Mouse (Mus musculus): Measurements from ENCODE around the gene Mtfp1. TPM values are rescaled to one million over a fixed set of nuclear protein-coding genes. Genes with fewer than 3 reads are reported as not detected.

The Mtfp1 gene
- 152 TPM for polyA plus RNA-seq (2014; fragmentation: Illumina TruSeq; extraction: RNeasy Lipid Tissue Mini Kit (QIAGEN cat#74804); ENCODE audit: low read depth, low replicate concordance)

GRCm38 (mm10) chr11:4095171-4096053, at the start of gene Mtfp1:
Mtfp1 (minus strand) TSS chr11:4095445.

GRCm38 (mm10) chr11:4134986-4135935, 40.0 kb upstream of the Mtfp1 start, which contains the start of gene Rnf215:
Rnf215 (plus strand) TSS chr11:4135202.

GRCm38 (mm10) chr11:4122742-4123579, 27.7 kb upstream of the Mtfp1 start, which contains the start of gene Sec14l2:
Sec14l2 (minus strand) TSS chr11:4123415.

GRCm38 (mm10) chr11:4064627-4065122, 30.6 kb downstream of the Mtfp1 start, which contains the start of gene Sec14l3:
Sec14l3 (plus strand) TSS chr11:4064841.

Other genes starting within 250 kb of the Mtfp1 start
- 17.2 TPM for gene Osbp2, start 231.5 kb downstream of the Mtfp1 start, polyA plus RNA-seq (2014; fragmentation: Illumina TruSeq; extraction: RNeasy Lipid Tissue Mini Kit (QIAGEN cat#74804); ENCODE audit: low read depth, low replicate concordance)
- 0.45 TPM for gene 4921536K21Rik, start 200.3 kb downstream of the Mtfp1 start, polyA plus RNA-seq (2014; fragmentation: Illumina TruSeq; extraction: RNeasy Lipid Tissue Mini Kit (QIAGEN cat#74804); ENCODE audit: low read depth, low replicate concordance)
- 36.9 TPM for gene Dusp18, start 200.2 kb downstream of the Mtfp1 start, polyA plus RNA-seq (2014; fragmentation: Illumina TruSeq; extraction: RNeasy Lipid Tissue Mini Kit (QIAGEN cat#74804); ENCODE audit: low read depth, low replicate concordance)
- 4.1 TPM for gene Slc35e4, start 180.8 kb downstream of the Mtfp1 start, polyA plus RNA-seq (2014; fragmentation: Illumina TruSeq; extraction: RNeasy Lipid Tissue Mini Kit (QIAGEN cat#74804); ENCODE audit: low read depth, low replicate concordance)
- gene Tcn2, start 163.3 kb downstream of the Mtfp1 start, polyA plus RNA-seq (2014; fragmentation: Illumina TruSeq; extraction: RNeasy Lipid Tissue Mini Kit (QIAGEN cat#74804); ENCODE audit: low read depth, low replicate concordance), result 54.6 TPM
- 24.7 TPM for gene Pes1, start 131.5 kb downstream of the Mtfp1 start, polyA plus RNA-seq (2014; fragmentation: Illumina TruSeq; extraction: RNeasy Lipid Tissue Mini Kit (QIAGEN cat#74804); ENCODE audit: low read depth, low replicate concordance)
- not detected for gene 4930556J24Rik, start 118.7 kb downstream of the Mtfp1 start, polyA plus RNA-seq (2014; fragmentation: Illumina TruSeq; extraction: RNeasy Lipid Tissue Mini Kit (QIAGEN cat#74804); ENCODE audit: low read depth, low replicate concordance)
- gene Gal3st1, start 111.8 kb downstream of the Mtfp1 start, polyA plus RNA-seq (2014; fragmentation: Illumina TruSeq; extraction: RNeasy Lipid Tissue Mini Kit (QIAGEN cat#74804); ENCODE audit: low read depth, low replicate concordance), result not detected
- 0.29 TPM for gene Sec14l4, start 64.0 kb downstream of the Mtfp1 start, polyA plus RNA-seq (2014; fragmentation: Illumina TruSeq; extraction: RNeasy Lipid Tissue Mini Kit (QIAGEN cat#74804); ENCODE audit: low read depth, low replicate concordance)
- gene Sec14l3, start 30.6 kb downstream of the Mtfp1 start, polyA plus RNA-seq (2014; fragmentation: Illumina TruSeq; extraction: RNeasy Lipid Tissue Mini Kit (QIAGEN cat#74804); ENCODE audit: low read depth, low replicate concordance), result not detected
- gene Sec14l2, start 28.0 kb upstream of the Mtfp1 start, polyA plus RNA-seq (2014; fragmentation: Illumina TruSeq; extraction: RNeasy Lipid Tissue Mini Kit (QIAGEN cat#74804); ENCODE audit: low read depth, low replicate concordance), result 0.71 TPM
- gene Rnf215, start 39.8 kb upstream of the Mtfp1 start, polyA plus RNA-seq (2014; fragmentation: Illumina TruSeq; extraction: RNeasy Lipid Tissue Mini Kit (QIAGEN cat#74804); ENCODE audit: low read depth, low replicate concordance), result 19.4 TPM
- gene Ccdc157, start 64.8 kb upstream of the Mtfp1 start, polyA plus RNA-seq (2014; fragmentation: Illumina TruSeq; extraction: RNeasy Lipid Tissue Mini Kit (QIAGEN cat#74804); ENCODE audit: low read depth, low replicate concordance), result 7.5 TPM
- 23.1 TPM for gene Sf3a1, start 64.9 kb upstream of the Mtfp1 start, polyA plus RNA-seq (2014; fragmentation: Illumina TruSeq; extraction: RNeasy Lipid Tissue Mini Kit (QIAGEN cat#74804); ENCODE audit: low read depth, low replicate concordance)
- 13.9 TPM for gene Tbc1d10a, start 91.3 kb upstream of the Mtfp1 start, polyA plus RNA-seq (2014; fragmentation: Illumina TruSeq; extraction: RNeasy Lipid Tissue Mini Kit (QIAGEN cat#74804); ENCODE audit: low read depth, low replicate concordance)
- gene Castor1, start 122.8 kb upstream of the Mtfp1 start, polyA plus RNA-seq (2014; fragmentation: Illumina TruSeq; extraction: RNeasy Lipid Tissue Mini Kit (QIAGEN cat#74804); ENCODE audit: low read depth, low replicate concordance), result 4.2 TPM
- 0.18 TPM for gene Osm, start 141.0 kb upstream of the Mtfp1 start, polyA plus RNA-seq (2014; fragmentation: Illumina TruSeq; extraction: RNeasy Lipid Tissue Mini Kit (QIAGEN cat#74804); ENCODE audit: low read depth, low replicate concordance)
- 0.39 TPM for gene Lif, start 162.1 kb upstream of the Mtfp1 start, polyA plus RNA-seq (2014; fragmentation: Illumina TruSeq; extraction: RNeasy Lipid Tissue Mini Kit (QIAGEN cat#74804); ENCODE audit: low read depth, low replicate concordance)